Mouse (Mus musculus) spleen, adult 2 months (tissue): ENCODE results near the gene Asb11.

Experiments used
- CTCF ChIP-seq: fragments of 200-500 bp; IDR thresholded peaks from 2 replicates; pipeline ENCODE4 v1.5.1; 2011; ENCODE audit warnings: mild to moderate bottlenecking, inconsistent platforms; ENCODE audit not compliant: insufficient read depth, insufficient read length, insufficient replicate concordance; ENCODE audit errors: extremely low read depth
- POLR2A ChIP-seq: fragments of 200-500 bp; IDR thresholded peaks from 2 replicates; pipeline ENCODE4 v1.6.1; 2011; ENCODE audit warnings: low read depth, low read length, inconsistent platforms

- TF ChIP-seq CTCF, result no peak
- TF ChIP-seq POLR2A, result no peak
Measured at GRCm38 (mm10) chrX:164428224-164428623, 8.6 kb upstream of the Asb11 start.
